Mouse (Mus musculus) CD4-positive naive resting alpha-beta T cell, adult 57 days (primary cell): ENCODE measurements around the gene Wfdc15b. TPM values are rescaled to one million over a fixed set of nuclear protein-coding genes. Genes with fewer than 3 reads are reported as not detected.

Experiments used
- total RNA-seq: library from RNA; stranded (reverse); gene quantifications from one replicate; pipeline ENCODE4 v1.2.4, GENCODE M21; 2023

Gene Wfdc15b
- total RNA-seq = not detected

GRCm38 (mm10) chr2:164221522-164221921 is at the start of gene Wfdc15b:
Wfdc15b (minus strand) TSS chr2:164221660.

GRCm38 (mm10) chr2:164256540-164256939 is 35.1 kb upstream of the Wfdc15b start, which contains the start of gene Svs3b:
Svs3b (minus strand) TSS chr2:164256640.

GRCm38 (mm10) chr2:164238366-164238765 is 16.9 kb upstream of the Wfdc15b start, which contains the start of gene Svs2:
Svs2 (minus strand) TSS chr2:164238466.

GRCm38 (mm10) chr2:164199626-164200327 is 21.7 kb downstream of the Wfdc15b start, which contains the start of gene Wfdc15a:
Wfdc15a (minus strand) TSS chr2:164200130.

GRCm38 (mm10) chr2:164190576-164190975 is 30.9 kb downstream of the Wfdc15b start, which contains the start of gene Wfdc12:
Wfdc12 (minus strand) TSS chr2:164190608.

GRCm38 (mm10) chr2:164182692-164183255 is 38.7 kb downstream of the Wfdc15b start, which contains the start of gene Wfdc5:
Wfdc5 (minus strand) TSS chr2:164182742.

GRCm38 (mm10) chr2:164170902-164171301 is 50.6 kb downstream of the Wfdc15b start, which contains the start of gene Kcns1:
Kcns1 (minus strand) TSS chr2:164171113.

Other genes starting within 250 kb of the Wfdc15b start
- 122 TPM for gene Ywhab, start 226.7 kb downstream of the Wfdc15b start, total RNA-seq
- gene Pabpc1l, start 196.2 kb downstream of the Wfdc15b start, total RNA-seq = 5.7 TPM
- 319 TPM for gene Stk4, start 151.3 kb downstream of the Wfdc15b start, total RNA-seq
- 79.3 TPM for gene Tomm34, start 150.5 kb downstream of the Wfdc15b start, total RNA-seq
- gene Kcns1, start 50.5 kb downstream of the Wfdc15b start, total RNA-seq = not detected
- not detected for gene Wfdc5, start 38.9 kb downstream of the Wfdc15b start, total RNA-seq
- not detected for gene Wfdc12, start 31.1 kb downstream of the Wfdc15b start, total RNA-seq
- not detected for gene Wfdc15a, start 21.5 kb downstream of the Wfdc15b start, total RNA-seq
- not detected for gene Svs2, start 16.8 kb upstream of the Wfdc15b start, total RNA-seq
- gene Svs3b, start 35.0 kb upstream of the Wfdc15b start, total RNA-seq = not detected
- gene Svs4, start 56.8 kb upstream of the Wfdc15b start, total RNA-seq = not detected
- gene Svs3a, start 67.6 kb upstream of the Wfdc15b start, total RNA-seq = not detected
- not detected for gene Svs6, start 95.1 kb upstream of the Wfdc15b start, total RNA-seq
- not detected for gene Svs5, start 111.1 kb upstream of the Wfdc15b start, total RNA-seq
- 15.5 TPM for gene Slpi, start 167.4 kb upstream of the Wfdc15b start, total RNA-seq
- gene Rbpjl, start 181.5 kb upstream of the Wfdc15b start, total RNA-seq = not detected
- 0.65 TPM for gene Matn4, start 183.5 kb upstream of the Wfdc15b start, total RNA-seq
- 7.3 TPM for gene Sdc4, start 222.2 kb upstream of the Wfdc15b start, total RNA-seq
- gene Sys1, start 235.3 kb upstream of the Wfdc15b start, total RNA-seq = 49.4 TPM
- 4.0 TPM for gene Gm20458, start 239.3 kb upstream of the Wfdc15b start, total RNA-seq